Mouse (Mus musculus) midbrain, embryonic 16.5 days (tissue): ENCODE measurements around the gene Fut2. TPM values are rescaled to one million over a fixed set of nuclear protein-coding genes. Genes with fewer than 3 reads are reported as not detected.

Experiments used
- ATAC-seq: fragments of 200-750 bp; cut with Nextera tagmentation; 2 replicates; pipeline ENCODE4 v1.8.0; 2017; ENCODE audit warnings: moderate TSS enrichment
- H3K27ac ChIP-seq: fragments of 300-500 bp; sonication (generic); 2 replicates; pipeline ENCODE4 v1.5.1; 2014; ENCODE audit warnings: mild to moderate bottlenecking, low read length, mixed read lengths
- H3K27me3 ChIP-seq: fragments of 300-500 bp; sonication (generic); 2 replicates; pipeline ENCODE4 v1.6.1; 2014; ENCODE audit warnings: low read depth, low read length, mixed read lengths; ENCODE audit not compliant: control insufficient read depth, insufficient read depth
- H3K36me3 ChIP-seq: fragments of 300-500 bp; sonication (generic); 2 replicates; pipeline ENCODE4 v1.6.1; 2014; ENCODE audit warnings: mild to moderate bottlenecking, low read length, moderate library complexity, mixed read lengths; ENCODE audit not compliant: control insufficient read depth, insufficient read depth
- H3K4me1 ChIP-seq: fragments of 300-500 bp; sonication (generic); 2 replicates; pipeline ENCODE4 v1.6.1; 2014; ENCODE audit warnings: mild to moderate bottlenecking, low read length, mixed read lengths; ENCODE audit not compliant: control insufficient read depth, insufficient read depth
- H3K4me2 ChIP-seq: fragments of 300-500 bp; sonication (generic); 2 replicates; pipeline ENCODE4 v1.6.1; 2014; ENCODE audit warnings: mild to moderate bottlenecking, low read length, mixed read lengths
- H3K4me3 ChIP-seq: fragments of 300-500 bp; sonication (generic); 2 replicates; pipeline ENCODE4 v1.5.1; 2014; ENCODE audit warnings: low read depth, mild to moderate bottlenecking, low read length, moderate library complexity, mixed read lengths
- H3K9ac ChIP-seq: fragments of 300-500 bp; sonication (generic); 2 replicates; pipeline ENCODE4 v1.6.1; 2014; ENCODE audit warnings: low read depth, low read length, mixed read lengths
- H3K9me3 ChIP-seq: fragments of 300-500 bp; sonication (generic); replicated peaks from 2 replicates; pipeline ENCODE4 v1.6.1; 2014; ENCODE audit warnings: mild to moderate bottlenecking, low read length, mixed read lengths; ENCODE audit not compliant: control insufficient read depth, poor library complexity, severe bottlenecking
- WGBS: fragments of 180-500 bp; shearing (Covaris S2); extraction: QIAGEN DNeasy Blood & Tissue Kit; methylation state at CpG from one replicate; pipeline ENCODE4 v1.1.7; 2014; 5-methylcytosine and 5-hydroxymethylcytosine counted together
- polyA plus RNA-seq: library from polyadenylated mRNA; unstranded; fragments of >200 nt; fragmentation: Nextera tagmentation; extraction: Ambion mirVana; gene quantifications from 2 replicates; pipeline ENCODE4 v1.2.1, GENCODE M21; 2015

Gene Fut2
- polyA plus RNA-seq, 1 experiment from 2014 or later: 0.16 TPM

DNA sequence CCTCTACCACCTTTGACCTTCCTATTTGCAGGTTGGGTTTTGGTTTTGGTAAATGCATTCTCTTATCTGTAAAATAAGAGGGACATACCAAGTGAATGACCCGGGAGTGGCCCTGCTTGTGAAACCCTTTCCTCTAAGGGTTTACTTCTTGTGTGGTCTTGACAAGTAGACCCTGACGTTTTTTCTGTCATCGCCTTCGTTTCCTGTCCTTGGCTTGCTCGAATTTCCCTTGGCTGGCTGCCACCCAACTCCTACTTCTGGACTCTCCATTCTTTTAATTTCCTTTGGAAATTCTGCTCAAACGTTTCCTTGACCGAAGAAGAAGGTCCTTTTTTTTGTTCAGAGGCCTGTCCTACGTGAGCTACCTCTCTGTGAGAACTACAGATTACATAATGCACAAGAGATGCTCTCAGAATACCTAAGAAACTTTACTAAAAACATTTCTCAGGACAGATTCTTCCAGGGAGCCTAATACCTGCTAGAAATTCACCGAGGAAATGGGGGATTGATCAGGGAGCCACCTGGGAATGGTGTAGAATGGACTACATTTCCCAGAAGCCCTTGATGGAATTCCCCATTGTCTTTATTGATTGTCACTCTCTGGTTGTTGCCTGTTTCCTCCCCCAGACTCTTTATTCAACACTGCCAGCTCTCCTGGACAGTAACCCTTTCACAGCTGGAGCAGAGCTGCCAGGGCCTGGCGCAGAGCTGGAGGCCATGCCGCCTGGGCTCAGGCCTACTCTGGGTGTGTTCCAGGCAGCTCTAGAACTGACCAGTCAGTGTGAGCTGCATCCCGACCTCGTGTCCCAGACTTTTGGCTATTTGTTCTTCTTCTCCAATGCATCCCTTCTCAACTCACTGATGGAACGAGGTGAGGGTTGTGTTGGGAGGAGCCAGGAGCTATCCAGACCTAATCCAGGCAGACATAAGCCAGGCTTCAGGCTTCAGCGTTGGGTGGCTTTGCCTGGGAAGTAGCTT is 30.2 kb downstream of the Fut2 start:
- no peak for ATAC-seq
- Histone ChIP-seq H3K27me3 (peaks cover 2% of the 10 kb centered on the region), H3K4me1 (peaks cover 8% of the 10 kb centered on the region), H3K9ac (no peak overlapping the region), H3K36me3 (peaks cover 13% of the 10 kb centered on the region), H3K27ac (no peak overlapping the region), H3K9me3 (no peaks in the 10 kb centered on the region), H3K4me3 (no peak overlapping the region), H3K4me2 (no peak overlapping the region)
- WGBS: 84% methylated on average over 15 of the region's 15 CpGs

- Histone ChIP-seq H3K9ac (no peak overlapping the region), H3K36me3 (peaks cover 13% of the 10 kb centered on the region), H3K4me1 (peaks cover 8% of the 10 kb centered on the region), H3K4me3 (no peak overlapping the region), H3K27me3 (peaks cover 2% of the 10 kb centered on the region), H3K9me3 (no peaks in the 10 kb centered on the region), H3K27ac (no peak overlapping the region), H3K4me2 (no peak overlapping the region)
- no peak for ATAC-seq
- 87% methylated on average over 11 of the region's 11 CpGs for whole genome bisulfite sequencing
Measured at GRCm38 (mm10) chr7:45634946-45635681, 31.1 kb downstream of the Fut2 start.

DNA sequence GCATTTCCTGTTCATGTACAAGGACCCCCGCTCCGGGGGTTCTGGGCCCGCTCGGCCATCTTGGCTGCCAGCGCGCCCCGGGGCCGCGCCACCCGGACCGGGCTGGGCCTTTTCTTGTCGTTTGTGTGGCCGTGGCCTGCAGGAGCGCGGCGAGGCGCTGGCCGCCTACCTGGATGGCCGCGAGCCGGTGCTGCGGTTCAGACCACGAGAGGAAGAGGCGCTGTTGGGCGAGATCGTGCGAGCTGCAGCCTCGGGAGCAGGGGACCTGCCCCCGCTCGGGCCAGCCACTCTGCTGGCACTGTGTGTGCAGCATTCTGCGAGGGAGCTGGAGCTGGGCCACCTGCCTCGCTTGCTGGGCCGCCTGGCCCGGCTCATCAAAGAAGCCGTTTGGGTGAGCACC is 33.7 kb downstream of the Fut2 start:
- Histone ChIP-seq H3K4me1 (peaks cover 11% of the 10 kb centered on the region; the same call in 1 of the 2 replicates), H3K36me3 (peaks cover 13% of the 10 kb centered on the region), H3K27ac (no peak overlapping the region), H3K27me3 (peaks cover 2% of the 10 kb centered on the region), H3K4me2 (peak overlapping the region; percentile 42), H3K9me3 (no peaks in the 10 kb centered on the region), H3K4me3 (peak overlapping the region; percentile 17; the same call in 1 of the 2 replicates), H3K9ac (peak overlapping the region; percentile 39)
- 24% methylated on average over 33 of the region's 35 CpGs for WGBS
- no peak for ATAC-seq

DNA sequence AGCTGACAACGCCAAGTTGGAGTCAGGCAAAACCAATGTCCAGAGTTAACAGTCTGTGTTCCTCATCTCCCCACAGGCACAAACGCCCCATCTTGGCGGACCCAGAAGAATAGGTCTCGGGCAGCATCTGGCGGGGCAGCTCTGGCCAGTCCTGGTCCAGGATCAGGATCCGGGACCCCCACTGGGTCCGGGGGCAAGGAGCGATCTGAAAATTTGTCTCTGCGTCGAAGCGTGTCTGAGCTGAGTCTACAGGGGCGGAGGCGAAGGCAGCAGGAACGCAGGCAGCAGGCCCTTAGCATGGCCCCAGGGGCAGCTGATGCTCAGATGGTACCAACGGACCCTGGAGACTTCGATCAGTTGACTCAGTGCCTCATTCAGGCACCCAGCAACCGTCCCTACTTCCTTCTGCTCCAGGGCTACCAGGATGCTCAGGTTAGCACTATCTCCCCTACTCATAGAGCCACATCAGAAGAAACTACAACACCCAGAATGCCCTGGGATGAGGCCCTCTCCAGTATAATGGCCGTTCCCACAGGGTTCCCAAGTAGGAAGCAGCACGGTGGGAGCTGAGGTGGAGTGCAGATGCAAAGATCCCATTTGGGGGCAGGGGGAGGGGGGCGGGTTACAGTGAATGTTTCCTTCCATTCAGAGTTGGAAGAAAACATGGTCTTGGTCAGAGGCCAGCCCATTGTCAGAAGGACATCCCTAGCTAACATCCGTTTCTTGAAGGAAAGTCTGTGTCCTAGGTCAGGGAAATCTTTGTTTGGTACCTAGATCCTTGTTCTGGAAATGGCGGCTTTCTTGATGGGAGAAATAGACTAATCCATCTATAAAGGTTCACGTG is 35.9 kb downstream of the Fut2 start:
- Histone ChIP-seq H3K4me1 (peaks cover 11% of the 10 kb centered on the region; the same call in 1 of the 2 replicates), H3K27me3 (peaks cover 2% of the 10 kb centered on the region), H3K9me3 (no peaks in the 10 kb centered on the region), H3K27ac (no peak overlapping the region), H3K4me3 (no peak overlapping the region), H3K9ac (no peak overlapping the region), H3K4me2 (no peak overlapping the region), H3K36me3 (peaks cover under 1% of the 10 kb centered on the region)
- WGBS: 71% methylated on average over 23 of the region's 23 CpGs
- no peak for ATAC-seq

DNA sequence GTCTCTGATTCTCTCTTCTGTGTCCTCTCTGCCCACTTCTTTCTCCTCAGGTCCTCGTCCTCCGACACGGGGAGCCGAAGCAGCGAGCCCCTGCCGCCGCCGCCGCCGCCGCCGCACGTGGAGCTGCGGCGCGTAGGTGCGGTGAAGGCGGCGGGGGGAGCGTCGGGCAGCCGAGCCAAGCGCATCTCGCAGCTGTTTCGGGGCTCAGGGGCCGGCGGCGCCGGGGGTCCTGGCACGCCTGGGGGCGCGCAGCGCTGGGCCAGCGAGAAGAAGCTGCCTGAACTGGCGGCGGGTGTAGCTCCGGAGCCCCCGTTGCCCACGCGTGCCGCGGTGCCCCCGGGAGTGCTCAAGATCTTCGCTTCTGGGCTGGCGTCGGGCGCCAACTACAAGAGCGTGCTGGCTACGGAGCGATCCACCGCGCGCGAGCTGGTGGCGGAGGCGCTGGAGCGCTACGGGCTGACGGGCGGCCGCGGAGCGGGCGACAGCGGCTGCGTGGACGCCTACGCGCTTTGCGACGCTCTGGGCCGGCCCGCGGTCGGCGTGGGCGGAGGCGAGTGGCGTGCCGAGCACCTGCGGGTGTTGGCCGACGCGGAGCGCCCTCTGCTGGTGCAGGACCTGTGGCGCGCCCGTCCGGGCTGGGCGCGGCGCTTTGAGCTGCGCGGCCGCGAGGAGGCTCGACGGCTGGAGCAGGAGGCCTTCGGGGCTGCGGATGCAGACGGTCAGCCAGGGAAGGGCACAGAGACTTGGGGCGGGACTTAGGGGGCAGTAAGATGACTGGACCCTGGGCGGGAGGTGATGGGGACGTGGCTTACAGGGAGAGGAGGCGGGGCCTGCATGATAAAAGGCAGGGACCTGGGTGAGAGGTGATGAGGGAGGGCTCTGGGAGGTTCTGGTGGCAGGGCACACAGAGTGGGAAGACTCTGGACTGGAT is 37.6 kb downstream of the Fut2 start:
- Histone ChIP-seq H3K9me3 (no peaks in the 10 kb centered on the region), H3K4me2 (peak overlapping the region; percentile 90), H3K27ac (peak overlapping the region; percentile 93), H3K4me3 (peak overlapping the region; percentile 61), H3K36me3 (no peaks in the 10 kb centered on the region; the same call in 1 of the 2 replicates), H3K9ac (peak overlapping the region; percentile 92), H3K27me3 (peaks cover 2% of the 10 kb centered on the region), H3K4me1 (peaks cover 11% of the 10 kb centered on the region; the same call in 1 of the 2 replicates)
- peak; percentile 89 for ATAC-seq
- WGBS: under 1% methylated on average over 104 of the region's 105 CpGs

GRCm38 (mm10) chr7:45627261-45627660 is 38.9 kb downstream of the Fut2 start, which contains the start of gene Rasip1:
Gene Rasip1, plus strand, starts transcription at chr7:45627488.
- Histone ChIP-seq H3K9ac (peak within 1 kb of the TSS; percentile 92), H3K4me2 (peak within 1 kb of the TSS; percentile 90), H3K27me3 (peaks cover 2% of the 10 kb centered on the region), H3K4me1 (peaks cover 9% of the 10 kb centered on the region; the same call in 1 of the 2 replicates), H3K27ac (peak within 1 kb of the TSS; percentile 93), H3K4me3 (peak within 1 kb of the TSS; percentile 61), H3K36me3 (no peaks in the 10 kb centered on the region), H3K9me3 (no peaks in the 10 kb centered on the region)
- no peak for ATAC-seq
- WGBS: 92% methylated on average over 9 of the region's 9 CpGs

- Histone ChIP-seq H3K36me3 (no peaks in the 10 kb centered on the region), H3K4me2 (no peak overlapping the region), H3K27ac (no peak overlapping the region), H3K4me3 (no peak overlapping the region), H3K9ac (no peak overlapping the region), H3K4me1 (peaks cover 8% of the 10 kb centered on the region; the same call in 1 of the 2 replicates), H3K27me3 (no peaks in the 10 kb centered on the region; the same call in 1 of the 2 replicates), H3K9me3 (no peaks in the 10 kb centered on the region)
- no peak for ATAC-seq
- WGBS: 89% methylated on average over 7 of the region's 7 CpGs
Measured at GRCm38 (mm10) chr7:45626571-45627076, 39.6 kb downstream of the Fut2 start.
